In the genomic region with DNA sequence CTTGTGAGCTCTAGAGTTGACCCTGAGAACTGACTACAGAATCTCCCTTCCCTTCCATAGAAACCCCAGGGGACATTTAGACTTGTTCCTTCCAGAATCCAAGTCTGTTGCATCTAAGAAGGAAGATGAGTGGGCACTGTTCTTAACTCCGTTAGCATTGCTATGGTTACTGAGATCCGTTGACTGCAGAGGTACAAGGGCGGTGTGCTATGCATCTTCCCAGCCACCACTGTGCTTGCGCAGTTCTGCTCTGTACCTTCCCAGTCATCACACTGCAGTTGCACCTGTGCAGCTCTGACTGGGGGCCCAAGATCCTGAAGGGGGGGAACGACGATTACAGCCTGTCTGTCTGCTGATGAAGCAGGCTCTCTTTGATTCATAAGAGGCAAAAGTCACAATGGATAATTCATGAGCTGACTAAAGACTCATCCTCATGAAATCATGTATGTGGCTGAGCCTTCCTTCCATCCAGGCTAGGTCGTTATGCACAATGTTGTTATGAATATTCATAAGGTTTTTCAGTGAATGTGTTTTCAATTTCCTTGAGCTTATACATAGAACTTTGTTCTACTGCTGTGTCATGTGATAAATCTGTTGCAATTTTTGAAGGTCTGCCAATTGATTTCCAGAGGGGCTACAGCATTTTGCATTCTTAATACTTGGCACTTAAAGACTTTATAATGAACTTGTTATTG, we compare ENCODE assay signal across 17 mouse cellular contexts.
DNase-seq lines count a peak whose midpoint lies in the region; ATAC-seq and TF ChIP-seq lines count a peak whose summit lies in the region.
"Had no signal": no experiment of that assay in that cellular context is flagged by ENCODE, and none has a peak within 500 bp of the region (broad histone marks: within the 10 kb centered on the region; RNA-seq: fewer than 3 reads in every experiment).

No protein-coding gene starts in this region.

- H3K27ac ChIP-seq in cortical plate, adult 2 months (ENCODE audit: insufficient read depth, low read length), result 0 out of 2 replicates have a peak overlapping the region, but pooled peaks have one; percentile 77
- no peak overlapping the region for H3K27ac ChIP-seq in midbrain, postnatal 0 days (ENCODE audit: low read depth, low read length)
- H3K27ac ChIP-seq: embryonic facial prominence, embryonic 13.5 days; heart, embryonic 15.5 days; hindbrain, embryonic 15.5 days; kidney, postnatal 0 days; limb, embryonic 12.5 days had no signal

- H3K9me3 ChIP-seq in midbrain, postnatal 0 days (ENCODE audit: low read length), result no peaks in the 10 kb centered on the region
- H3K9me3 ChIP-seq: embryonic facial prominence, embryonic 13.5 days; heart, embryonic 15.5 days; hindbrain, embryonic 15.5 days; limb, embryonic 12.5 days had no signal

- H3K4me1 ChIP-seq in cortical plate, adult 2 months (ENCODE audit: control insufficient read depth, insufficient read depth, low read length), result peaks cover 6% of the 10 kb centered on the region
- H3K4me1 ChIP-seq in midbrain, postnatal 0 days (ENCODE audit: insufficient read depth, low read length), result no peaks in the 10 kb centered on the region
- H3K4me1 ChIP-seq: heart, embryonic 15.5 days; hindbrain, embryonic 15.5 days; limb, embryonic 12.5 days had no signal

- no peak overlapping the region for H3K4me3 ChIP-seq in cortical plate, adult 2 months (ENCODE audit: insufficient read depth, low read length)
- H3K4me3 ChIP-seq in midbrain, postnatal 0 days (ENCODE audit: low read depth, low read length), result no peak overlapping the region
- H3K4me3 ChIP-seq: embryonic facial prominence, embryonic 13.5 days; heart, embryonic 15.5 days; hindbrain, embryonic 15.5 days; limb, embryonic 12.5 days had no signal

- peak; percentile 46; the same call in 1 of the 2 replicates for TF ChIP-seq POLR2A in cortical plate, adult 2 months (IDR thresholded peaks at IDR 0.05; ENCODE audit: extremely low read depth, insufficient read depth, low read length)

- WGBS in midbrain, postnatal 0 days, result 56% methylated on average over 7 of the region's 7 CpGs

- DNase-seq in layer of hippocampus, postnatal 36 days, result peak; percentile 19
- DNase-seq in layer of hippocampus, postnatal 10 days (ENCODE audit: low spot score in 2 of 2), result no peak
- peak; percentile 38 to 66 for DNase-seq in frontal cortex, adult 2 months (ENCODE audit: extremely low spot score in 1 of 2, low spot score in 1 of 2)
- DNase-seq in midbrain, postnatal 0 days (ENCODE audit: low spot score), result peak; percentile 35
- no peak for DNase-seq in cerebellum, postnatal 36 days
- DNase-seq in kidney, adult 18-20 months, result no peak
- DNase-seq: adrenal gland, postnatal 36 days; cerebellum, adult 11-12 months; gastrocnemius, postnatal 14 days; liver, postnatal 0 days; spleen, adult 18-20 months had no signal

- no peak for TF ChIP-seq CTCF in cortical plate, adult 2 months (IDR thresholded peaks at IDR 0.05; ENCODE audit: extremely low read depth, insufficient read depth, low read length)
- no peak for TF ChIP-seq CTCF in midbrain, postnatal 0 days (IDR thresholded peaks at IDR 0.05)

- no peaks in the 10 kb centered on the region for H3K36me3 ChIP-seq in midbrain, postnatal 0 days (ENCODE audit: insufficient read depth, low read length)
- H3K36me3 ChIP-seq: embryonic facial prominence, embryonic 13.5 days; heart, embryonic 15.5 days; hindbrain, embryonic 15.5 days; limb, embryonic 12.5 days had no signal

- ATAC-seq in midbrain, postnatal 0 days (ENCODE audit: low FRiP score), result peak; percentile 47; the same call in 1 of the 2 replicates
- ATAC-seq: liver, postnatal 0 days had no signal

- no peak overlapping the region for H3K4me2 ChIP-seq in midbrain, postnatal 0 days (ENCODE audit: low read depth, low read length, poor library complexity, severe bottlenecking)
- H3K4me2 ChIP-seq: embryonic facial prominence, embryonic 13.5 days; heart, embryonic 15.5 days; hindbrain, embryonic 15.5 days; limb, embryonic 12.5 days had no signal

- no peaks in the 10 kb centered on the region for H3K27me3 ChIP-seq in midbrain, postnatal 0 days (ENCODE audit: insufficient read depth, low read length)
- H3K27me3 ChIP-seq: heart, embryonic 15.5 days; hindbrain, embryonic 15.5 days; limb, embryonic 12.5 days had no signal

- H3K9ac ChIP-seq in midbrain, postnatal 0 days (replicated peaks; ENCODE audit: low read length, poor library complexity, severe bottlenecking), result no peak overlapping the region
- H3K9ac ChIP-seq: embryonic facial prominence, embryonic 13.5 days; heart, embryonic 15.5 days; hindbrain, embryonic 15.5 days; limb, embryonic 12.5 days; liver, postnatal 0 days had no signal

Comparison
In these comparisons a context has a peak if more than half of its experiments do, and no peak if none do; other contexts are left out.
1. DNase-seq: peak in layer of hippocampus, postnatal 36 days (2 of 2), frontal cortex, adult 2 months (2 of 2) and midbrain, postnatal 0 days (single experiment); none in layer of hippocampus, postnatal 10 days (0 of 2), cerebellum, postnatal 36 days (0 of 2) and kidney, adult 18-20 months (single experiment).